Comparison of ENCODE assay signal across 14 mouse cellular contexts in genomic region chr2:5478709-5479108, GRCm38 (mm10).
"Had no signal": no experiment of that assay in that cellular context is flagged by ENCODE, and none has a peak within 500 bp of the region (broad histone marks: within the 10 kb centered on the region; RNA-seq: fewer than 3 reads in every experiment).

No protein-coding gene starts in this region.

- H3K9ac ChIP-seq: lung, embryonic 15.5 days; midbrain, embryonic 13.5 days; midbrain, embryonic 15.5 days; neural tube, embryonic 12.5 days had no signal

- H3K27ac ChIP-seq: lung, embryonic 15.5 days; macrophage; midbrain, embryonic 13.5 days; midbrain, embryonic 15.5 days; neural tube, embryonic 12.5 days had no signal

- H3K27me3 ChIP-seq: lung, embryonic 15.5 days; megakaryocyte, embryonic 14.5 days; midbrain, embryonic 13.5 days; midbrain, embryonic 15.5 days; neural tube, embryonic 12.5 days had no signal

- DNase-seq: lung, adult 2 months; lung, postnatal 14 days; lung, postnatal 36 days; right cerebral cortex, postnatal 14 days; spleen, adult 18-20 months; thymus, adult 18-20 months had no signal

- H3K9me3 ChIP-seq: lung, embryonic 15.5 days; megakaryocyte, embryonic 14.5 days; midbrain, embryonic 13.5 days; midbrain, embryonic 15.5 days; neural tube, embryonic 12.5 days had no signal

- H3K4me1 ChIP-seq: lung, embryonic 15.5 days; midbrain, embryonic 13.5 days; midbrain, embryonic 15.5 days; neural tube, embryonic 12.5 days had no signal

- H3K4me3 ChIP-seq: lung, embryonic 15.5 days; megakaryocyte, embryonic 14.5 days; midbrain, embryonic 13.5 days; midbrain, embryonic 15.5 days; neural tube, embryonic 12.5 days had no signal

- H3K4me2 ChIP-seq: lung, embryonic 15.5 days; midbrain, embryonic 11.5 days; midbrain, embryonic 13.5 days; midbrain, embryonic 15.5 days; neural tube, embryonic 12.5 days had no signal

- ATAC-seq: lung, postnatal 0 days; midbrain, embryonic 13.5 days; midbrain, embryonic 15.5 days had no signal

- H3K36me3 ChIP-seq: lung, embryonic 15.5 days; midbrain, embryonic 13.5 days; midbrain, embryonic 15.5 days; neural tube, embryonic 12.5 days had no signal
